Mouse (Mus musculus): ENCODE data around the gene Dip2b. TPM values are rescaled to one million over a fixed set of nuclear protein-coding genes. Genes with fewer than 3 reads are reported as not detected.

Gene Dip2b
- polyA plus RNA-seq, 1 experiment from 2014 or later = 25.8 TPM

DNA sequence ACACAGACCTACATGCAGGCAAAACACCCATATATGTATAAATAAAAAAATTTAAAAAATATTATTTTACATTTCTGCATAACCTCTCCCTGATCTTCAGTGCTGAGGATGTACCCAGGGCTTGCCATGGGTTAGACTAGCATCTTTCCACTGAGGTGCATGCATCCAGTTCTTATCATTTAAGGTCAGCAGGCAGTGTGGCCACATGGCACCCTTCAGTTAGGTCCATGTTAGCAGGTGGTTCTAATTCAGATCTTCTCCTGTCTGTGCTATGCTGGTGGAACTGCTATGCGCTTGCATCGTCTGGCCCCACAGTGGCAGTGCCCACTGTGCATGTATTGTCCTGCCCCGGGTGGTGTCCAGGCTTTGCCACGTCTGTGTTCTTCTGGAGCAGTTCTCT is 37.9 kb downstream of the Dip2b start:
- H3K4me3 ChIP-seq (replicated peaks) = no peak overlapping the region
- ATAC-seq (ENCODE audit: low FRiP score) = no peak
- peaks cover 39% of the 10 kb centered on the region for H3K4me1 ChIP-seq
- no peak overlapping the region for H3K4me2 ChIP-seq
- no peak overlapping the region for H3K27ac ChIP-seq
- H3K27me3 ChIP-seq = no peaks in the 10 kb centered on the region
- 87% methylated on average over 4 of the region's 4 CpGs for WGBS
- no peaks in the 10 kb centered on the region for H3K9me3 ChIP-seq
- H3K36me3 ChIP-seq (replicated peaks) = no peaks in the 10 kb centered on the region
- no peak overlapping the region for H3K9ac ChIP-seq

DNA sequence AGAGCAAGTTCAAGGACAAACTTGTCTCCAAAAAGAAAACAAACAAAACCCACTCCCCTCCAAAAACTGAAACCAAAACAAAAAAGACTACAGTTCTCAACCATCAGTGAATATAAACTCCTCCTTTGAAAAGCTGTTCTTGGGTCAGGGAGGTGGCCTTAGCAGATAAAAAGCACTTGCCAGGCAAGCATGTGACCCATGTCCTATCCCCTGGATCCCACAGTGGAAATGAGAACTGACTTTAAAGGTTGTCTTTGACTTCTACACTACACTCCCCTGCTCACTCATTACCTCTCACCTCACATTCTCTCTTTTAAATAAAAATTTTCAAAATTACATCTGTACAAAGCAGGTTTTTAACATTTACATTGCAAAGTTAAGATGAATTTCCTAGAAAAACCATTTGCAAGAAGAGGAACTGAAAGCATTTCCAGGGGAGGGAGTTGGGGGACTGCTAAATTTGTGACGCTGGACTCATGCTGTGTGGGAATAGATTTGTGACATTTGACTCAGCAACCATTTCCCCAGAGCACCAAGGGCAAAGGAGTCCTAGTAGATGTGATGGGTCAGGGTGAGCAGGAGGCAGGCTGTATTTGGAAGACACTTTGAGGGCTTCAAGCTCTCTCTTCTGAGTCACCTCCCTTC is 42.5 kb downstream of the Dip2b start:
- no peak overlapping the region for H3K9ac ChIP-seq
- WGBS = 57% methylated on average over 1 of the region's 1 CpGs
- peaks cover 25% of the 10 kb centered on the region for H3K4me1 ChIP-seq
- H3K27ac ChIP-seq = no peak overlapping the region
- H3K9me3 ChIP-seq = no peaks in the 10 kb centered on the region
- no peaks in the 10 kb centered on the region for H3K27me3 ChIP-seq
- no peaks in the 10 kb centered on the region for H3K36me3 ChIP-seq (replicated peaks)
- no peak for ATAC-seq (ENCODE audit: low FRiP score)
- no peak overlapping the region for H3K4me3 ChIP-seq (replicated peaks)
- no peak overlapping the region for H3K4me2 ChIP-seq

DNA sequence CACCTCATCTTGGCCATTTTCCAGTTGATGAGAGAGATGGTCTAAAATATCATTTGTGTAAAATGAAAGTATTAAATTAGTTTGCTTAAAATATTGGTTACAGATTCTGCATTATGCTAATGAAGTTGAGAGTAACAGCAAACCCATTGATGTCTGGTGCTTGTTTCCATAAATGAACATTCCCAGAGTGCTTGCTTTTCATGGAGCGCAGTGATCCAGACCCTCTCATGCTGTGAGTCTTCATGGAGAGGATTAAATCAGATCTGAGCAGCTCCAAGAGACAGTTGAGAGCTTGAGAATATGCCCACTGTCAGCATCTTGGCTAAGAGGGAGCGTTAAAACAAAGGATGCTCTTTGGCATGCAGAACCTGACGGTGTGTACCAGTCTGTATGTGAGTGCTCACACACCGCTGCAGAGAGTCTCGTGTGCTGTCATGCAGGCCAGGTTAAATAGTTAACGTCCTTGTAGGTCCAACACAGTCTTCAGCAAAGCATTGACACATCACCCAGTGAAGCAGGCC is 43.1 kb downstream of the Dip2b start:
- H3K27ac ChIP-seq = peak overlapping the region; percentile 4; the same call in 1 of the 2 replicates
- 54% methylated on average over 6 of the region's 6 CpGs for WGBS
- H3K4me2 ChIP-seq = no peak overlapping the region
- H3K4me3 ChIP-seq (replicated peaks) = no peak overlapping the region
- H3K9me3 ChIP-seq = no peaks in the 10 kb centered on the region
- H3K27me3 ChIP-seq = no peaks in the 10 kb centered on the region
- H3K4me1 ChIP-seq = peaks cover 25% of the 10 kb centered on the region
- no peaks in the 10 kb centered on the region for H3K36me3 ChIP-seq (replicated peaks)
- ATAC-seq (ENCODE audit: low FRiP score) = no peak
- H3K9ac ChIP-seq = no peak overlapping the region

DNA sequence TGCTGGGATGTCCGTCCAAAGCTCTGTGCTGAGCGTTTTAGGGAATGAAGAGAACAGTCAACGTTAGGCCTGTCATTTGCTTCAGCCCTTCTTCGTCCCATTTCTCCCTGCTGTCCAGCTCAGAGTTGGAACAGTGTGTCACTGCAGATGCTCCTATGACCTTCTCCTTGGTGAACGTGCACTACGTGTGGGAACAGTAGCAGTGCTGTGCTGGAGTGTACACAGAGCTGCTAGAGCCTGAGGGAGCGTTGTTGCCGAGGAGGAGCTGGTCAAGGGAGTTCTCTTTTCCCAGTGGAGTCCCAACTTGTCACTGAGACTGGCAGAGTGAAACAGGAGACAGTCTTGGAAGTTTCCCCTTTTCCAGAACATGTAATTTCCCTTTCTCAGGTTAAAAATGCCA is 43.6 kb downstream of the Dip2b start:
- Histone ChIP-seq H3K27me3 (no peaks in the 10 kb centered on the region), H3K4me2 (no peak overlapping the region), H3K36me3 (replicated peaks) (no peaks in the 10 kb centered on the region), H3K9ac (no peak overlapping the region), H3K27ac (peak overlapping the region; percentile 4; the same call in 1 of the 2 replicates), H3K4me1 (peaks cover 25% of the 10 kb centered on the region), H3K9me3 (no peaks in the 10 kb centered on the region), H3K4me3 (replicated peaks) (no peak overlapping the region)
- WGBS = 72% methylated on average over 8 of the region's 8 CpGs
- no peak for ATAC-seq (ENCODE audit: low FRiP score)

DNA sequence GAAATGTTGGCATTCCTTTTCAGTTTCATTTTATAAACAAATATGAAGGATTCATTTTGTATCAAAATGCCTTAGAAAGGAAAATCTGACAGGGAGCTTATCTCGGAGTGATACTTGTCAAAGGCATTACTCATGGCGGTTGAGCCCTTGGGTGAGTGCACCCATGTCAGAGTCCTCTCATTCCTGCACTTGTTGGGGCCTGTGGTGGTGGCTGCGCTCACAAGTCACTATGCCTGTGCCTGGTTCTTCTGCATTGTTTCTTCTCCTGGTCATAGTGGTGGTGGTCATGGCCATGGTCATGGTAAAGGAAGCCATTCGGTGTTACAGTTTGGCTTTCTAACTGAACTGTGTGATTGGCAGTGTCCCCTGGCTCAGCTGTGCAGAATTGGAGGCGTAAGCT is 44.3 kb downstream of the Dip2b start:
- no peak overlapping the region for H3K9ac ChIP-seq
- 96% methylated on average over 5 of the region's 5 CpGs for WGBS
- no peaks in the 10 kb centered on the region for H3K36me3 ChIP-seq (replicated peaks)
- ATAC-seq (ENCODE audit: low FRiP score) = no peak
- no peak overlapping the region for H3K4me3 ChIP-seq (replicated peaks)
- H3K4me1 ChIP-seq = peaks cover 25% of the 10 kb centered on the region
- no peak overlapping the region for H3K4me2 ChIP-seq
- no peaks in the 10 kb centered on the region for H3K27me3 ChIP-seq
- no peak overlapping the region for H3K27ac ChIP-seq
- no peaks in the 10 kb centered on the region for H3K9me3 ChIP-seq

DNA sequence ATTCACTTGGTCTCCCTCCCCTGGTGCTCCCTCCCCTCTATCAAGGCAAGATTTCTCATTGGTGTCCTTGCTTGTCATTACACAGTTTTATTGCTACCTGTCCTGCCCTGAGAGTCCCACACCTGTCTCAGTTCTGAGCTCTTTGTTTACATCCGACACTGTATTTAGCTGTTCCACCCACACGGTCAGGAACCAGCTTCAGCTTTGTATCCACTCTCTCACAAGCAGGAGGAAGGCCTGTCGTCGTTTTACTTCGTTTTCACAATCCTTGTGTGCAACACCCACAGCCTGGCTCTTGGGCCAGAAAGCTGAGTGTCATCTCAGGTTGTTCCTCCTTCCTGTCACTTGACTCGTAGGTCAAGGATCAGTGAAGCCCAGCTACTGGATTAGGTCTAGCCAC is 45.4 kb downstream of the Dip2b start:
- no peaks in the 10 kb centered on the region for H3K27me3 ChIP-seq

DNA sequence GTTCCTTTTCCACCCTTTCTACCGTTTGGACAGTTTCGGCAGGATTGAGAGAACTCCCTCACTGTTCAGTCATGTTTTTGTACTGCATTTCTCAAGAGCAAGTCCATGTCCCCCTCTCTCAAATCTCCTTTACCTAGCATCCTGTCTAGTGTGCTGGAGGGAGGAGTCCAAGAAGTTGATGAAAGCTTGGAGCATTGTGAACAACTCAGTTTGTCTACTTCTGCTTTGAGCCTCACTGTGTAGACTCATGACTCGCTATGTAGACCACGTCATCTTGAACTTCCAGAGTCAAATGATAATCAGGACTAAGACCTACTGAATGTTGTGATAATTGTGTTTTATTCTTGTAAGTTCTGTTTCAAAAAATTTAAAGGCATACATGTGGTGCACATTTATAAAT is 46.4 kb downstream of the Dip2b start:
- Histone ChIP-seq H3K27ac (no peak overlapping the region), H3K4me2 (no peak overlapping the region), H3K27me3 (no peaks in the 10 kb centered on the region), H3K36me3 (replicated peaks) (no peaks in the 10 kb centered on the region), H3K9me3 (no peaks in the 10 kb centered on the region), H3K4me1 (peaks cover 29% of the 10 kb centered on the region), H3K4me3 (replicated peaks) (no peak overlapping the region), H3K9ac (no peak overlapping the region)
- WGBS = 92% methylated on average over 4 of the region's 4 CpGs
- no peak for ATAC-seq (ENCODE audit: low FRiP score)

More for the DNA sequence above, 45.4 kb downstream of the Dip2b start:
- H3K9me3 ChIP-seq = no peaks in the 10 kb centered on the region
- H3K27ac ChIP-seq = no peak overlapping the region
- H3K4me3 ChIP-seq (replicated peaks) = no peak overlapping the region
- peaks cover 25% of the 10 kb centered on the region for H3K4me1 ChIP-seq
- no peaks in the 10 kb centered on the region for H3K36me3 ChIP-seq (replicated peaks)
- no peak overlapping the region for H3K4me2 ChIP-seq
- no peak for ATAC-seq (ENCODE audit: low FRiP score)
- WGBS = 87% methylated on average over 6 of the region's 6 CpGs
- H3K9ac ChIP-seq = no peak overlapping the region

DNA sequence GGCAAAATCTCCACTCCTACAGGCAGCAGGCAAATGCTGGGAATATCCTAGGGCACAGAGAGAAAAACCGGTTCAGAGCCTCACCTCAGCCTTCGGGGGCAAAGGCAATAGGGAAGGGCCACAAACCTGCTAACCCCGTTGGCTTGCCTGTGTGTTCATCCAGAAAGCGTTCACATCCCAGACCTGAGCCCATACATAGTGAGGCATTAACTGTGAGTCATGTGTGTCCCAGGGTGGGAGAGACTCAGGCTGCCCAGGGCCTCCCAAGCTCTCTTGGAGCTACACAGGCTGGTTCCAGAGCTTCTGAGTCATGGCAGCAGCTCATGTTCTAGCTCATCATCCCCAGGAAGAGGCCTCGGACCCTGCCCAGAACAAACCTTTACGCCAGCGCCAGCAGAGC is 49.6 kb downstream of the Dip2b start:
- ATAC-seq (ENCODE audit: low FRiP score) = no peak
- peaks cover 26% of the 10 kb centered on the region for H3K4me1 ChIP-seq
- WGBS = 87% methylated on average over 7 of the region's 7 CpGs
- H3K4me2 ChIP-seq = no peak overlapping the region
- no peaks in the 10 kb centered on the region for H3K27me3 ChIP-seq
- no peaks in the 10 kb centered on the region for H3K9me3 ChIP-seq
- H3K9ac ChIP-seq = no peak overlapping the region
- H3K27ac ChIP-seq = peak overlapping the region; percentile 43; the same call in 1 of the 2 replicates
- no peak overlapping the region for H3K4me3 ChIP-seq (replicated peaks)
- H3K36me3 ChIP-seq (replicated peaks) = no peaks in the 10 kb centered on the region

DNA sequence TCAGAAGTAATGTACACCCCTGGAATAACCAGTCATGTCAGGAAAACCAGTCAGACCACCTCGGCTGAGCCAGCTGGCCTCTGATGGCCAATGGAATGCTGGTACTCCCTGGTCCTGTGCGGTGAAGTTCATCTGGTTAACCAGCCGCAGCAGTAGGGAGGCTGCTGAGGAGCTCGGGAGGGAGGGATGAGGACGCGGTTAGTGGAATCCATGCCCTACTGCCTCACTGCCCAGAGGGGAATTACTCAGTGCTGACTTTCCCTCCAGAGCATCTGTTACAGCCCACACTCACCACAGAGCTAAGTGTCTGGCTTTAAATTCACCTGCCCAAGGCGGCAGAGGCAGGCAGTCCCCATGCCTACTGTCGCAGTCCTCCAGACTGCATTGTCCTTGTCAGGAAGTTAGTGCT is 51.2 kb downstream of the Dip2b start:
- H3K9ac ChIP-seq = no peak overlapping the region
- no peak overlapping the region for H3K4me2 ChIP-seq
- H3K4me1 ChIP-seq = peaks cover 29% of the 10 kb centered on the region
- H3K4me3 ChIP-seq (replicated peaks) = no peak overlapping the region
- 46% methylated on average over 8 of the region's 8 CpGs for WGBS
- H3K9me3 ChIP-seq = no peaks in the 10 kb centered on the region
- 0 out of 2 replicates have a peak, but pooled peaks have one; percentile 39 for ATAC-seq (ENCODE audit: low FRiP score)
- no peak overlapping the region for H3K27ac ChIP-seq
- no peaks in the 10 kb centered on the region for H3K27me3 ChIP-seq
- no peaks in the 10 kb centered on the region for H3K36me3 ChIP-seq (replicated peaks)

DNA sequence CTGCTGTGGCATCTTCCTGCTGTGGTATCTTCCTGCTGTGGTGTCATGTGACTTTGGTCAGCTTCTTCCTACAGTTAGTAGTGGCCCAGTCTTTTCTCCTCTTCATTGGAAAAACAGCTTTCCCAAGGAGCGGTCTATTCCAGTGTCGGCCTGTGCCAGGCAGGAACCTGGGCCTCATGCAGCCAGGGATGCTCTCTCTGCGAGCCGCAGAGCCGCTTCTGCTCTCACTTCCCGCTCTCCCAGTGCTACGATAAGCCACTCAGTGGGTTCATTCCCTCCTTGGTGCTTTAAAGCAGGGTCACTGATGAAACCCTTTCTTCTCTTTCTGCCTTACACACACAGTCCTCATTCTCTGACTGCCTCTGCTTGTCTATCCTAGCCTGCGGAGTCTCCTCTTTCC is 53.4 kb downstream of the Dip2b start:
- no peak overlapping the region for H3K9ac ChIP-seq
- peaks cover 29% of the 10 kb centered on the region for H3K4me1 ChIP-seq
- H3K9me3 ChIP-seq = no peaks in the 10 kb centered on the region
- ATAC-seq (ENCODE audit: low FRiP score) = no peak
- no peaks in the 10 kb centered on the region for H3K27me3 ChIP-seq
- H3K27ac ChIP-seq = peak overlapping the region; percentile 31; the same call in 1 of the 2 replicates
- no peaks in the 10 kb centered on the region for H3K36me3 ChIP-seq (replicated peaks)
- H3K4me3 ChIP-seq (replicated peaks) = no peak overlapping the region
- WGBS = 83% methylated on average over 8 of the region's 8 CpGs
- H3K4me2 ChIP-seq = no peak overlapping the region

DNA sequence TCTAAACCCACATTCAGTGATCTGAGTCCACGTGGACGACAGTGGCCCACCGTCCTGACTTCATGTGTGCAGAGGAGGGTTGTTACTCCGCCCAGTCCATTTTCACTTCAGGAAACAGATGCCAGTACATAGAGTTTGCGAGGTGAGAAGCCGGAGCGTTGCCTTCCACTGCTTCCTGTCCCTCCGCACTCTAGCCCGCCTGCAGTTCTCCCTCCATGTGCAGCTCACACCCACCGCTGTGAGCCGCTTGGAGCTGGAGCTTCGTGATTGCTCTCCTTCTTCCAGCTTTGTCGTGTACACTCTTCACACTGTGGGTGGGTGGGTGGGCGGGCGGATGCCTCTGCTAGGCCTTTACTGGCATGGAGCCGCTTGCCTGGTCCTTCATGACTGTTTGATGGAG is 53.8 kb downstream of the Dip2b start:
- no peaks in the 10 kb centered on the region for H3K27me3 ChIP-seq
- H3K9me3 ChIP-seq = no peaks in the 10 kb centered on the region
- WGBS = 71% methylated on average over 16 of the region's 16 CpGs
- H3K27ac ChIP-seq = peak overlapping the region; percentile 31; the same call in 1 of the 2 replicates
- H3K4me3 ChIP-seq (replicated peaks) = no peak overlapping the region
- no peak overlapping the region for H3K4me2 ChIP-seq
- no peak overlapping the region for H3K9ac ChIP-seq
- no peaks in the 10 kb centered on the region for H3K36me3 ChIP-seq (replicated peaks)
- ATAC-seq (ENCODE audit: low FRiP score) = no peak
- H3K4me1 ChIP-seq = peaks cover 29% of the 10 kb centered on the region

DNA sequence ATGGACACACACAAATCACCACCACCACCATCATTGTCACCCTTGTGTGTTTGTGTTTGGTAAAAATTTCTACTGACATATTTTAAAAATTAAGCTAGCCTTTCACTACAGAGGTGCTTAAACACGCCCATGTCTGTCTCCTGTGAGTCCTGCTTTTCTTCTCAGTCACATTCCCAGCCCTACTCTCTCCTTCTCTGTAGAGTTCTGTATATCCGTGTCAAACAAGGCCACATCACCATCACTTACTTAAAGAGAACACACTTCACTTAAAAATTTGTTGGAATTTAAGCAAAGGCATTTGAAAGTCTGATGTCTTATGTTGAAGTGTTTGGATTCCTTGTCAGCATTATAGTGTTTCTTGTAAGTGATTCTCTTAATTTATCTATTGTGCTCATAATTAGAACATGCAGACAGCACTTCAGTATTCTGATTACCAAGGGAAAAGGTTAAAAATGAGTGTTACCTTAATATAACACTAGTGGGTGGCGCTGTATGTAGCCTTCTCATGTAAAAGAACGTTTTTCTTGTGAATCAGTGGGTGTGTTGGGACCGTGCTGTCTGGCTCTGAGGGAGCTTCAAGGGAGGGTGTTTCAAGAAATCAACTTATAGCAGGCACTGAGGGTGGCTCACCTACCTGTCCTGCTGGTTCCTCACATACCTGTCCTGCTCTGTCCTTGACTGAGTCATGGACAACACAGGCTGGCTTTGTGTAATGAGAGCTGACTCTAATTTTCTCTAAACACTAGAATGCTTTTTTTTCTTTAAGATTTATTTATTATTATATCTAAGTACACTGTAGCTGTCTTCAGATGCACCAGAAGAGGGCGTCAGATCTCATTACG is 58.3 kb downstream of the Dip2b start:
- no peaks in the 10 kb centered on the region for H3K36me3 ChIP-seq (replicated peaks)
- no peaks in the 10 kb centered on the region for H3K9me3 ChIP-seq
- no peak for ATAC-seq (ENCODE audit: low FRiP score)
- H3K27me3 ChIP-seq = no peaks in the 10 kb centered on the region
- 89% methylated on average over 7 of the region's 7 CpGs for WGBS
- no peak overlapping the region for H3K4me2 ChIP-seq
- H3K9ac ChIP-seq = no peak overlapping the region
- no peak overlapping the region for H3K4me3 ChIP-seq (replicated peaks)
- H3K27ac ChIP-seq = no peak overlapping the region
- peaks cover 35% of the 10 kb centered on the region for H3K4me1 ChIP-seq

Data from forebrain, embryonic 12.5 days (tissue).